Mouse (Mus musculus) G1E (cell line): ENCODE data around the gene Macrod2. TPM values are rescaled to one million over a fixed set of nuclear protein-coding genes. Genes with fewer than 3 reads are reported as not detected.

Experiments
- ATAC-seq: 2 replicates; pipeline ENCODE4 v1.8.0; 2016; ENCODE audit warnings: mild to moderate bottlenecking; ENCODE audit not compliant: insufficient number of reproducible peaks, poor library complexity, low FRiP score, severe bottlenecking; ENCODE audit errors: extremely low read depth
- DNase-seq: peaks from one replicate; pipeline ENCODE4 v3.0.0; 2012; ENCODE audit warnings: low spot score
- H3K27me3 ChIP-seq: 2 replicates; pipeline ENCODE4 v1.6.1; 2012; ENCODE audit warnings: mild to moderate bottlenecking, low read length, inconsistent platforms; ENCODE audit not compliant: insufficient read depth
- H3K36me3 ChIP-seq: replicated peaks from 2 replicates; pipeline ENCODE3; 2012; ENCODE audit warnings: mild to moderate bottlenecking, inconsistent platforms
- H3K4me1 ChIP-seq: 2 replicates; pipeline ENCODE4 v1.6.1; 2012; ENCODE audit warnings: low read depth, low read length, inconsistent platforms, mixed read lengths; ENCODE audit not compliant: insufficient read depth
- H3K4me3 ChIP-seq: 2 replicates; pipeline ENCODE4 v1.5.1; 2012; ENCODE audit warnings: low read depth, mild to moderate bottlenecking, inconsistent platforms, low read length, moderate library complexity, mixed read lengths
- H3K9me3 ChIP-seq: replicated peaks from 2 replicates; pipeline ENCODE4 v1.6.1; 2012; ENCODE audit warnings: inconsistent platforms
- CTCF ChIP-seq: IDR thresholded peaks from 2 replicates; pipeline ENCODE4 v1.5.1; 2012; ENCODE audit warnings: low read depth, low read length, inconsistent platforms, mixed read lengths
- GATA1 ChIP-seq: IDR thresholded peaks from 2 replicates; pipeline ENCODE4 v1.6.1; 2012; ENCODE audit warnings: borderline replicate concordance, low read length, inconsistent platforms, mixed read lengths
- GATA2 ChIP-seq: IDR thresholded peaks from 2 replicates; pipeline ENCODE4 v1.6.1; 2012; ENCODE audit warnings: low read depth, low read length, inconsistent platforms, borderline replicate concordance
- POLR2AphosphoS5 ChIP-seq: IDR thresholded peaks from 2 replicates; pipeline ENCODE4 v1.6.1; 2012; ENCODE audit warnings: low read depth, low read length, inconsistent platforms; ENCODE audit not compliant: insufficient replicate concordance
- TAL1 ChIP-seq: conservative IDR thresholded peaks from 2 replicates; pipeline ENCODE4 v1.6.1; 2012; ENCODE audit warnings: low read depth, low read length, inconsistent platforms, mixed read lengths
- polyA plus RNA-seq: library from polyadenylated mRNA; stranded (reverse); fragments of >175 nt; gene quantifications from 2 replicates; pipeline ENCODE4 v1.2.3, GENCODE M21; 2012
- total RNA-seq, 2 experiments: library from RNA; stranded (forward) in 1 of 2; stranded (reverse) in 1 of 2; fragments of 200-1000 nt in 1 of 2; fragments of >200 nt in 1 of 2; fragmentation: Nextera tagmentation in 1 of 2; gene quantifications; 2 replicates each; pipeline ENCODE4 v1.2.3; 2014 to 2017

Gene Macrod2
- total and polyA plus RNA-seq, 3 experiments, result 0.38 TPM; not detected in 2

- no peaks in the 10 kb centered on the region for H3K4me1 ChIP-seq
- ATAC-seq (no peak), DNase-seq (no peak)
- H3K4me3 ChIP-seq, result no peak overlapping the region
- H3K27me3 ChIP-seq, result no peaks in the 10 kb centered on the region
- peaks cover 15% of the 10 kb centered on the region for H3K9me3 ChIP-seq
- TF ChIP-seq CTCF (no peak), POLR2AphosphoS5 (no peak), TAL1 (no peak), GATA2 (no peak), GATA1 (no peak)
- no peaks in the 10 kb centered on the region for H3K36me3 ChIP-seq
Observed at GRCm38 (mm10) chr2:142232828-142233227, 1837.7 kb downstream of the Macrod2 start.

- H3K9me3 ChIP-seq, result peaks cover 17% of the 10 kb centered on the region
- TF ChIP-seq POLR2AphosphoS5 (no peak), CTCF (no peak), TAL1 (no peak), GATA1 (no peak), GATA2 (no peak)
Observed at GRCm38 (mm10) chr2:142243483-142243882, 1848.4 kb downstream of the Macrod2 start.

GRCm38 (mm10) chr2:142250383-142250782, 1855.3 kb downstream of the Macrod2 start:
- DNase-seq (no peak), ATAC-seq (no peak)
- H3K27me3 ChIP-seq, result no peaks in the 10 kb centered on the region
- H3K36me3 ChIP-seq, result no peaks in the 10 kb centered on the region
- no peak for TF ChIP-seq CTCF
- TF ChIP-seq POLR2AphosphoS5, result no peak
- no peak for TF ChIP-seq GATA2
- no peak for TF ChIP-seq TAL1
- H3K4me1 ChIP-seq, result no peaks in the 10 kb centered on the region
- H3K9me3 ChIP-seq, result peaks cover 19% of the 10 kb centered on the region
- H3K4me3 ChIP-seq, result no peak overlapping the region

More at GRCm38 (mm10) chr2:142243483-142243882, 1848.4 kb downstream of the Macrod2 start:
- Histone ChIP-seq H3K27me3 (no peaks in the 10 kb centered on the region), H3K4me1 (no peaks in the 10 kb centered on the region), H3K4me3 (no peak overlapping the region), H3K36me3 (no peaks in the 10 kb centered on the region)
- ATAC-seq (no peak), DNase-seq (no peak)

- Histone ChIP-seq H3K4me3 (no peak overlapping the region), H3K36me3 (no peaks in the 10 kb centered on the region), H3K4me1 (no peaks in the 10 kb centered on the region), H3K27me3 (no peaks in the 10 kb centered on the region), H3K9me3 (peaks cover 21% of the 10 kb centered on the region)
- ATAC-seq (no peak), DNase-seq (no peak)
- TF ChIP-seq POLR2AphosphoS5 (no peak), GATA1 (no peak), GATA2 (no peak), TAL1 (no peak), CTCF (no peak)
Observed at GRCm38 (mm10) chr2:142251518-142251917, 1856.4 kb downstream of the Macrod2 start.

- DNase-seq (no peak), ATAC-seq (no peak)
- H3K4me1 ChIP-seq, result no peaks in the 10 kb centered on the region
- no peaks in the 10 kb centered on the region for H3K27me3 ChIP-seq
- H3K9me3 ChIP-seq, result peaks cover 30% of the 10 kb centered on the region
- no peak overlapping the region for H3K4me3 ChIP-seq
- H3K36me3 ChIP-seq, result no peaks in the 10 kb centered on the region
- no peak for TF ChIP-seq GATA2
- TF ChIP-seq POLR2AphosphoS5, result no peak
- TF ChIP-seq GATA1, result no peak
- TF ChIP-seq TAL1, result no peak
Observed at GRCm38 (mm10) chr2:142253913-142254312, 1858.8 kb downstream of the Macrod2 start.

GRCm38 (mm10) chr2:142254566-142254965, 1859.5 kb downstream of the Macrod2 start:
- TF ChIP-seq GATA1, result no peak
- no peak for TF ChIP-seq GATA2
- no peak for TF ChIP-seq TAL1
- TF ChIP-seq POLR2AphosphoS5, result no peak
- TF ChIP-seq CTCF, result no peak

GRCm38 (mm10) chr2:142257501-142257900, 1862.4 kb downstream of the Macrod2 start:
- TF ChIP-seq GATA1 (no peak), TAL1 (no peak), GATA2 (no peak), POLR2AphosphoS5 (no peak)
- Histone ChIP-seq H3K4me1 (no peaks in the 10 kb centered on the region), H3K4me3 (no peak overlapping the region), H3K36me3 (no peaks in the 10 kb centered on the region), H3K9me3 (peaks cover 29% of the 10 kb centered on the region), H3K27me3 (no peaks in the 10 kb centered on the region)
- DNase-seq (no peak), ATAC-seq (no peak)

More at GRCm38 (mm10) chr2:142254566-142254965, 1859.5 kb downstream of the Macrod2 start:
- no peak overlapping the region for H3K4me3 ChIP-seq
- DNase-seq (no peak), ATAC-seq (no peak)
- H3K36me3 ChIP-seq, result no peaks in the 10 kb centered on the region
- peaks cover 30% of the 10 kb centered on the region for H3K9me3 ChIP-seq
- no peaks in the 10 kb centered on the region for H3K27me3 ChIP-seq
- no peaks in the 10 kb centered on the region for H3K4me1 ChIP-seq
